Mouse (Mus musculus): Measurements from ENCODE around the gene Gm20388. TPM values are rescaled to one million over a fixed set of nuclear protein-coding genes. Genes with fewer than 3 reads are reported as not detected.
A peak's percentile ranks its signal among the peaks of the same experiment; 100 is the strongest.

Gm20388 gene
- polyA plus RNA-seq, 1 experiment from 2014 or later: not detected

GRCm38 (mm10) chr8:121297299-121297698 lies 1386.7 kb downstream of the Gm20388 start:
- Histone ChIP-seq H3K27ac (replicated peaks; ENCODE audit: low read depth, low read length) (no peak overlapping the region), H3K4me1 (ENCODE audit: control insufficient read depth, insufficient read depth, low read length) (peaks cover 54% of the 10 kb centered on the region), H3K4me3 (ENCODE audit: low read depth, low read length) (no peak overlapping the region), H3K9me3 (ENCODE audit: control insufficient read depth, low read length) (no peaks in the 10 kb centered on the region), H3K4me2 (ENCODE audit: low read depth, severe bottlenecking) (no peak overlapping the region), H3K36me3 (ENCODE audit: control insufficient read depth, insufficient read depth, low read length) (no peaks in the 10 kb centered on the region), H3K27me3 (ENCODE audit: control insufficient read depth, insufficient read depth, low read length) (peaks cover 8% of the 10 kb centered on the region), H3K9ac (ENCODE audit: low read length) (no peak overlapping the region)
- 64% methylated on average over 9 of the region's 9 CpGs for WGBS
- ATAC-seq (ENCODE audit: insufficient number of reproducible peaks, low FRiP score, low TSS enrichment, low read depth) (no peak), DNase-seq (ENCODE audit: low spot score) (no peak)

- peak overlapping the region; percentile 78 for H3K27ac ChIP-seq (replicated peaks; ENCODE audit: low read depth, low read length)
- ATAC-seq (ENCODE audit: insufficient number of reproducible peaks, low FRiP score, low TSS enrichment, low read depth) (no peak), DNase-seq (ENCODE audit: low spot score) (no peak)
- peak overlapping the region; percentile 42; the same call in 1 of the 2 replicates for H3K4me2 ChIP-seq (ENCODE audit: low read depth, severe bottlenecking)
- H3K4me1 ChIP-seq (ENCODE audit: control insufficient read depth, insufficient read depth, low read length): peaks cover 42% of the 10 kb centered on the region
- no peaks in the 10 kb centered on the region for H3K9me3 ChIP-seq (ENCODE audit: control insufficient read depth, low read length)
- H3K36me3 ChIP-seq (ENCODE audit: control insufficient read depth, insufficient read depth, low read length): no peaks in the 10 kb centered on the region
- H3K9ac ChIP-seq (ENCODE audit: low read length): no peak overlapping the region
- no peak overlapping the region for H3K4me3 ChIP-seq (ENCODE audit: low read depth, low read length)
- H3K27me3 ChIP-seq (ENCODE audit: control insufficient read depth, insufficient read depth, low read length): peaks cover 11% of the 10 kb centered on the region
- 18% methylated on average over 4 of the region's 4 CpGs for WGBS
Measured at GRCm38 (mm10) chr8:121300066-121300465, 1389.4 kb downstream of the Gm20388 start.

GRCm38 (mm10) chr8:121300501-121301411 lies 1390.1 kb downstream of the Gm20388 start:
- ATAC-seq (ENCODE audit: insufficient number of reproducible peaks, low FRiP score, low TSS enrichment, low read depth) (peak; percentile 90), DNase-seq (ENCODE audit: low spot score) (peak; percentile 93)
- H3K36me3 ChIP-seq (ENCODE audit: control insufficient read depth, insufficient read depth, low read length): no peaks in the 10 kb centered on the region
- no peak overlapping the region for H3K9ac ChIP-seq (ENCODE audit: low read length)
- H3K4me1 ChIP-seq (ENCODE audit: control insufficient read depth, insufficient read depth, low read length): peaks cover 41% of the 10 kb centered on the region
- H3K27ac ChIP-seq (replicated peaks; ENCODE audit: low read depth, low read length): peak overlapping the region; percentile 78
- peaks cover 15% of the 10 kb centered on the region for H3K27me3 ChIP-seq (ENCODE audit: control insufficient read depth, insufficient read depth, low read length)
- H3K9me3 ChIP-seq (ENCODE audit: control insufficient read depth, low read length): no peaks in the 10 kb centered on the region
- 4% methylated on average over 28 of the region's 28 CpGs for WGBS
- peak overlapping the region; percentile 42 for H3K4me2 ChIP-seq (ENCODE audit: low read depth, severe bottlenecking)
- H3K4me3 ChIP-seq (ENCODE audit: low read depth, low read length): no peak overlapping the region; the same call in 1 of the 2 replicates

GRCm38 (mm10) chr8:121301431-121301830 lies 1390.8 kb downstream of the Gm20388 start:
- Histone ChIP-seq H3K36me3 (ENCODE audit: control insufficient read depth, insufficient read depth, low read length) (no peaks in the 10 kb centered on the region), H3K4me1 (ENCODE audit: control insufficient read depth, insufficient read depth, low read length) (peaks cover 39% of the 10 kb centered on the region), H3K9ac (ENCODE audit: low read length) (no peak overlapping the region), H3K9me3 (ENCODE audit: control insufficient read depth, low read length) (no peaks in the 10 kb centered on the region), H3K4me3 (ENCODE audit: low read depth, low read length) (no peak overlapping the region), H3K4me2 (ENCODE audit: low read depth, severe bottlenecking) (peak overlapping the region; percentile 42), H3K27ac (replicated peaks; ENCODE audit: low read depth, low read length) (peak overlapping the region; percentile 78), H3K27me3 (ENCODE audit: control insufficient read depth, insufficient read depth, low read length) (peaks cover 12% of the 10 kb centered on the region)
- DNase-seq (ENCODE audit: low spot score) (peak; percentile 76), ATAC-seq (ENCODE audit: insufficient number of reproducible peaks, low FRiP score, low TSS enrichment, low read depth) (peak; percentile 48)
- under 1% methylated on average over 15 of the region's 15 CpGs for WGBS

GRCm38 (mm10) chr8:121301978-121302649 lies 1391.5 kb downstream of the Gm20388 start:
- H3K36me3 ChIP-seq (ENCODE audit: control insufficient read depth, insufficient read depth, low read length): no peaks in the 10 kb centered on the region
- peaks cover 39% of the 10 kb centered on the region for H3K4me1 ChIP-seq (ENCODE audit: control insufficient read depth, insufficient read depth, low read length)
- peak overlapping the region; percentile 78 for H3K27ac ChIP-seq (replicated peaks; ENCODE audit: low read depth, low read length)
- peak overlapping the region; percentile 42 for H3K4me2 ChIP-seq (ENCODE audit: low read depth, severe bottlenecking)
- WGBS: 14% methylated on average over 10 of the region's 10 CpGs
- H3K4me3 ChIP-seq (ENCODE audit: low read depth, low read length): no peak overlapping the region
- DNase-seq (ENCODE audit: low spot score) (no peak), ATAC-seq (ENCODE audit: insufficient number of reproducible peaks, low FRiP score, low TSS enrichment, low read depth) (no peak)
- no peak overlapping the region for H3K9ac ChIP-seq (ENCODE audit: low read length)
- H3K27me3 ChIP-seq (ENCODE audit: control insufficient read depth, insufficient read depth, low read length): peaks cover 12% of the 10 kb centered on the region
- H3K9me3 ChIP-seq (ENCODE audit: control insufficient read depth, low read length): no peaks in the 10 kb centered on the region

- no peak overlapping the region for H3K4me2 ChIP-seq (ENCODE audit: low read depth, severe bottlenecking)
- DNase-seq (ENCODE audit: low spot score): no peak
- H3K27ac ChIP-seq (replicated peaks; ENCODE audit: low read depth, low read length): no peak overlapping the region
- ATAC-seq (ENCODE audit: insufficient number of reproducible peaks, low FRiP score, low TSS enrichment, low read depth): no peak
- H3K9ac ChIP-seq (ENCODE audit: low read length): no peak overlapping the region
- no peak overlapping the region for H3K4me3 ChIP-seq (ENCODE audit: low read depth, low read length)
- peaks cover 28% of the 10 kb centered on the region for H3K4me1 ChIP-seq (ENCODE audit: control insufficient read depth, insufficient read depth, low read length)
- no peaks in the 10 kb centered on the region for H3K9me3 ChIP-seq (ENCODE audit: control insufficient read depth, low read length)
- H3K27me3 ChIP-seq (ENCODE audit: control insufficient read depth, insufficient read depth, low read length): peaks cover 12% of the 10 kb centered on the region; the same call in 1 of the 2 replicates
- H3K36me3 ChIP-seq (ENCODE audit: control insufficient read depth, insufficient read depth, low read length): no peaks in the 10 kb centered on the region
- 94% methylated on average over 7 of the region's 7 CpGs for WGBS
Measured at GRCm38 (mm10) chr8:121307723-121308122, 1397.1 kb downstream of the Gm20388 start.

GRCm38 (mm10) chr8:121310976-121311819 lies 1400.6 kb downstream of the Gm20388 start:
- H3K4me1 ChIP-seq (ENCODE audit: control insufficient read depth, insufficient read depth, low read length): peaks cover 35% of the 10 kb centered on the region
- DNase-seq (ENCODE audit: low spot score) (peak; percentile 78), ATAC-seq (ENCODE audit: insufficient number of reproducible peaks, low FRiP score, low TSS enrichment, low read depth) (no peak)
- 4% methylated on average over 25 of the region's 25 CpGs for WGBS
- peak overlapping the region; percentile 37; the same call in 1 of the 2 replicates for H3K9ac ChIP-seq (ENCODE audit: low read length)
- peak overlapping the region; percentile 39 for H3K4me2 ChIP-seq (ENCODE audit: low read depth, severe bottlenecking)
- H3K27ac ChIP-seq (replicated peaks; ENCODE audit: low read depth, low read length): peak overlapping the region; percentile 42; the same call in 1 of the 2 replicates
- H3K9me3 ChIP-seq (ENCODE audit: control insufficient read depth, low read length): no peaks in the 10 kb centered on the region
- H3K36me3 ChIP-seq (ENCODE audit: control insufficient read depth, insufficient read depth, low read length): no peaks in the 10 kb centered on the region
- H3K27me3 ChIP-seq (ENCODE audit: control insufficient read depth, insufficient read depth, low read length): peaks cover 5% of the 10 kb centered on the region; the same call in 1 of the 2 replicates
- H3K4me3 ChIP-seq (ENCODE audit: low read depth, low read length): no peak overlapping the region; the same call in 1 of the 2 replicates

- peaks cover 5% of the 10 kb centered on the region; the same call in 1 of the 2 replicates for H3K27me3 ChIP-seq (ENCODE audit: control insufficient read depth, insufficient read depth, low read length)
- 20% methylated on average over 6 of the region's 6 CpGs for WGBS
Measured at GRCm38 (mm10) chr8:121313458-121313857, 1402.8 kb downstream of the Gm20388 start.

More at GRCm38 (mm10) chr8:121313458-121313857, 1402.8 kb downstream of the Gm20388 start:
- Histone ChIP-seq H3K36me3 (ENCODE audit: control insufficient read depth, insufficient read depth, low read length) (no peaks in the 10 kb centered on the region), H3K27ac (replicated peaks; ENCODE audit: low read depth, low read length) (no peak overlapping the region), H3K9ac (ENCODE audit: low read length) (no peak overlapping the region), H3K4me2 (ENCODE audit: low read depth, severe bottlenecking) (no peak overlapping the region), H3K9me3 (ENCODE audit: control insufficient read depth, low read length) (no peaks in the 10 kb centered on the region), H3K4me3 (ENCODE audit: low read depth, low read length) (no peak overlapping the region), H3K4me1 (ENCODE audit: control insufficient read depth, insufficient read depth, low read length) (peaks cover 28% of the 10 kb centered on the region)
- ATAC-seq (ENCODE audit: insufficient number of reproducible peaks, low FRiP score, low TSS enrichment, low read depth): no peak
- DNase-seq (ENCODE audit: low spot score): peak; percentile 58
